Mouse (Mus musculus) liver, postnatal 0 days (tissue): ENCODE results near the gene Gm4952. TPM values are rescaled to one million over a fixed set of nuclear protein-coding genes. Genes with fewer than 3 reads are reported as not detected.
A peak's percentile ranks its signal among the peaks of the same experiment; 100 is the strongest.

Source experiments
- ATAC-seq: fragments of 200-750 bp; cut with Nextera tagmentation; 2 replicates; pipeline ENCODE4 v1.8.0; 2017; ENCODE audit warnings: mild to moderate bottlenecking, moderate library complexity
- DNase-seq: peaks from one replicate; pipeline ENCODE4 v3.0.0-alpha.2; 2016
- H3K27ac ChIP-seq: fragments of 300-500 bp; sonication (generic); 2 replicates; pipeline ENCODE4 v1.5.1; 2014; ENCODE audit warnings: antibody characterized with exemption, moderate library complexity, mild to moderate bottlenecking, low read depth
- H3K27me3 ChIP-seq: fragments of 300-500 bp; sonication (generic); 2 replicates; pipeline ENCODE4 v1.6.1; 2014; ENCODE audit warnings: low read length, control low read depth, mixed read lengths; ENCODE audit not compliant: insufficient read depth
- H3K36me3 ChIP-seq: fragments of 300-500 bp; sonication (generic); replicated peaks from 2 replicates; pipeline ENCODE4 v1.6.1; 2014; ENCODE audit warnings: mild to moderate bottlenecking, control low read depth, low read length, moderate library complexity, mixed read lengths; ENCODE audit not compliant: insufficient read depth
- H3K4me1 ChIP-seq: fragments of 300-500 bp; sonication (generic); 2 replicates; pipeline ENCODE4 v1.6.1; 2014; ENCODE audit warnings: antibody characterized with exemption, mild to moderate bottlenecking, control low read depth; ENCODE audit not compliant: insufficient read depth
- H3K4me2 ChIP-seq: fragments of 300-500 bp; sonication (generic); 2 replicates; pipeline ENCODE4 v1.6.1; 2014; ENCODE audit warnings: low read depth, mild to moderate bottlenecking, low read length, moderate library complexity, mixed read lengths
- H3K4me3 ChIP-seq: fragments of 300-500 bp; sonication (generic); 2 replicates; pipeline ENCODE4 v1.5.1; 2014; ENCODE audit warnings: low read depth, low read length
- H3K9ac ChIP-seq: fragments of 300-500 bp; sonication (generic); replicated peaks from 2 replicates; pipeline ENCODE4 v1.6.1; 2014; ENCODE audit warnings: mild to moderate bottlenecking, moderate library complexity
- H3K9me3 ChIP-seq: fragments of 300-500 bp; sonication (generic); 2 replicates; pipeline ENCODE4 v1.6.1; 2016; ENCODE audit warnings: mild to moderate bottlenecking, control low read depth, low read length, mixed read lengths
- CTCF ChIP-seq: sonication (generic); IDR thresholded peaks from 2 replicates; pipeline ENCODE4 v1.5.1; 2016; ENCODE audit warnings: antibody characterized with exemption, low read depth
- EP300 ChIP-seq: IDR thresholded peaks from 2 replicates; pipeline ENCODE4 v1.6.1; 2016; ENCODE audit warnings: antibody characterized with exemption, low read depth, mild to moderate bottlenecking
- WGBS: fragments of 180-500 bp; shearing (Covaris S2); extraction: QIAGEN DNeasy Blood & Tissue Kit; methylation state at CpG from one replicate; pipeline ENCODE4 v1.1.7; 2014; ENCODE audit not compliant: insufficient replicate concordance; 5-methylcytosine and 5-hydroxymethylcytosine counted together
- polyA plus RNA-seq: library from polyadenylated mRNA; unstranded; fragments of >200 nt; fragmentation: Nextera tagmentation; extraction: Ambion mirVana; gene quantifications from 2 replicates; pipeline ENCODE4 v1.2.1, GENCODE M21; 2015

Gene Gm4952
- polyA plus RNA-seq, 1 experiment from 2014 or later: 262 TPM

GRCm38 (mm10) chr19:12596290-12597072 lies 3.3 kb upstream of the Gm4952 start:
- no peaks in the 10 kb centered on the region for H3K9me3 ChIP-seq
- peak overlapping the region; percentile 94 for H3K4me2 ChIP-seq
- no peak for ATAC-seq
- H3K36me3 ChIP-seq: no peaks in the 10 kb centered on the region
- no peak for TF ChIP-seq CTCF
- TF ChIP-seq EP300: no peak
- 19% methylated on average over 23 of the region's 23 CpGs for WGBS
- no peaks in the 10 kb centered on the region for H3K27me3 ChIP-seq
- peak overlapping the region; percentile 77 for H3K27ac ChIP-seq
- H3K4me1 ChIP-seq: peaks cover 6% of the 10 kb centered on the region; the same call in 1 of the 2 replicates
- peak overlapping the region; percentile 53 for H3K4me3 ChIP-seq
- DNase-seq: no peak
- peak overlapping the region; percentile 70 for H3K9ac ChIP-seq

- ATAC-seq (no peak), DNase-seq (no peak)
- TF ChIP-seq CTCF: no peak
- TF ChIP-seq EP300: no peak
- H3K27ac ChIP-seq: 0 out of 2 replicates have a peak overlapping the region, but pooled peaks have one; percentile 77
- H3K4me3 ChIP-seq: peak overlapping the region; percentile 53
- 52% methylated on average over 3 of the region's 3 CpGs for WGBS
- no peaks in the 10 kb centered on the region for H3K27me3 ChIP-seq
- peak overlapping the region; percentile 94 for H3K4me2 ChIP-seq
- no peaks in the 10 kb centered on the region for H3K9me3 ChIP-seq
- peaks cover 6% of the 10 kb centered on the region; the same call in 1 of the 2 replicates for H3K4me1 ChIP-seq
- no peaks in the 10 kb centered on the region for H3K36me3 ChIP-seq
- H3K9ac ChIP-seq: peak overlapping the region; percentile 70; the same call in 1 of the 2 replicates
Measured at GRCm38 (mm10) chr19:12597073-12597405, 2.7 kb upstream of the Gm4952 start.

DNA sequence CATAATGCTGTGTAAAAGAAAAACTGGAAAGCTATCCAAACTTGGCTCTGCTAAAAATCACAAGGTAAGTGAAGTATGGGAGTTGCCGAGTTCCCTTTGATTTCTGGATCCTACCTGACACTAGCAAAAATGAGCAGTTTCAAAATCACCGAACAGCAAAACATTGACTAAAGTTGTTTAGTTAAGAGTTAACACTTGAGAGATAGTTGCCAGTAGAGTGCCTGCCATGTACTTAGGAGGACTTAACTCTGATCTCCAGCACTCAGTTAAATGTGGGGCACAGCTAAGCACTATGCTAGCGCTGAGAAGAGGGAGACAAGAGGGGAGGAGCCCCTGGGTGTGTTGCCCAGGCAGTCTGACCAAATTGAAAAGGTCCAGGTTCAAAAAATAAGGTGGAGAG lies 1.1 kb upstream of the Gm4952 start:
- DNase-seq (no peak), ATAC-seq (no peak)
- peak overlapping the region; percentile 38 for H3K4me2 ChIP-seq
- no peaks in the 10 kb centered on the region for H3K27me3 ChIP-seq
- TF ChIP-seq CTCF (no peak), EP300 (no peak)
- no peak overlapping the region for H3K4me3 ChIP-seq
- H3K27ac ChIP-seq: peak overlapping the region; percentile 62; the same call in 1 of the 2 replicates
- peaks cover 6% of the 10 kb centered on the region; the same call in 1 of the 2 replicates for H3K4me1 ChIP-seq
- no peak overlapping the region; the same call in 1 of the 2 replicates for H3K9ac ChIP-seq
- 44% methylated on average over 3 of the region's 3 CpGs for WGBS
- H3K9me3 ChIP-seq: no peaks in the 10 kb centered on the region
- no peaks in the 10 kb centered on the region for H3K36me3 ChIP-seq

DNA sequence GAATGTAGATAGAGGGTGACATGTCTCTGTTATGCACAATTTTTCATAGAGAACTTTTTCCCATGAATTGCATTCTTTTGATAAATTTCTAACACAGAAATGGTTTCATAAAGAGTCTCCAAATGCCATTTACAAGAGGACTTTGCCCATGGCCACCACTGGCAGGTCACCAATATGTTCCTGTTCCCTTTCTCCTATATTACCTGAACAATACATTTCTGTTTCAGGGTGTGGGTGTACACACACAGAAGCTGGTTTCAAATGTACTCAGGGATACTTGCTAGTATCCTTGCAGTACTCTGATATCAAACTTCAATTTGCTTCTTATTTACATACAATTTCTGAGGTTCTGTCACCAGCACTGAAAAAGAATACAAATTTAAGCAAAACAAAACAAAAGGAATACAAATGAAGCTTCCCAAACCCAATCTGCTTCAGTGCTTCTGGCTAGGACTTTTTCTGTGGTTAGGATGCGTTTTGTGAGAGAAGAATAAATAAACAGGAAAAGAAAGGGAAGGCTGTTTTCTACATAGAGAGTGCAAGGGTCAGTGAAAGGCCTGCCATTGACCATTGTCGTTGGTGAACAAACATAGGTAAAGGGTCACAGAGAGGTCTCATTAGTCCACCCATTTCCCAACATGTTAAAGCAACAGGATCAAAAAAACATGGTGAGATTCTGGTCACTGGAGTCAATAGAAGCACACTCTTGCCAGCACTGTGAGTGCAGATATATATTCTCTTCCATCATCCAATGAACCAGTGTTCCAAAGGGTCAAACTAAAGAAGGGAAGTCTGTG lies 1.1 kb downstream of the Gm4952 start:
- Histone ChIP-seq H3K27ac (peak overlapping the region; percentile 86), H3K4me1 (peaks cover 6% of the 10 kb centered on the region; the same call in 1 of the 2 replicates), H3K36me3 (no peaks in the 10 kb centered on the region), H3K4me3 (peak overlapping the region; percentile 6; the same call in 1 of the 2 replicates), H3K9me3 (no peaks in the 10 kb centered on the region), H3K27me3 (no peaks in the 10 kb centered on the region), H3K9ac (peak overlapping the region; percentile 41), H3K4me2 (peak overlapping the region; percentile 57)
- DNase-seq (no peak), ATAC-seq (peak; percentile 89)
- TF ChIP-seq CTCF: no peak
- peak; percentile 55; the same call in 1 of the 2 replicates for TF ChIP-seq EP300
- WGBS: 16% methylated on average over 2 of the region's 2 CpGs

GRCm38 (mm10) chr19:12608336-12608735 lies 8.6 kb downstream of the Gm4952 start:
- no peaks in the 10 kb centered on the region for H3K9me3 ChIP-seq
- peak; percentile 83 for ATAC-seq
- no peak overlapping the region for H3K9ac ChIP-seq
- H3K27me3 ChIP-seq: no peaks in the 10 kb centered on the region
- no peak for DNase-seq
- H3K4me1 ChIP-seq: no peaks in the 10 kb centered on the region
- no peak overlapping the region for H3K4me3 ChIP-seq
- H3K4me2 ChIP-seq: no peak overlapping the region
- no peaks in the 10 kb centered on the region for H3K36me3 ChIP-seq
- peak overlapping the region; percentile 67 for H3K27ac ChIP-seq
- TF ChIP-seq CTCF: no peak
- peak; percentile 76 for TF ChIP-seq EP300

DNA sequence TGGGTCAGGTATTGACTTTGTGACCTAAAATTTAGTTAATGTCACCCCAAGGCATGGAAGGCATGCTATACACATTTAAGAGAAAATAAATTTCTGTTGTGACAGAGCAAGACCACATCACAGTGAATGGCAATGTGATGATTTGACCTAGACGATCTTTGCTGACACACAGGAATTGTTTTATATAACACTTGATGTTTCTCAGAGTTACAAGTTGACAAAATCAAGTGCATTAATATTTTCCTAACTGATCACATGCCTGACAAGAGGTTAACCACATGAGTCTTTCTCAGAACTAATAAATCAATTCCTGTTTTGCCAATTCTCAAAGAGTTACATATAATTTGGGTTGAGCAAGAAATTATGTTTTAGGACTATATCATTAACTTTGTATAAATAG lies 13.9 kb downstream of the Gm4952 start:
- Histone ChIP-seq H3K9ac (no peak overlapping the region), H3K4me1 (no peaks in the 10 kb centered on the region), H3K27ac (no peak overlapping the region), H3K36me3 (no peaks in the 10 kb centered on the region; the same call in 1 of the 2 replicates), H3K4me2 (no peak overlapping the region), H3K4me3 (no peak overlapping the region), H3K9me3 (no peaks in the 10 kb centered on the region), H3K27me3 (no peaks in the 10 kb centered on the region)
- no peak for TF ChIP-seq EP300
- no peak for DNase-seq
- no peak for ATAC-seq
- 66% methylated on average over 1 of the region's 1 CpGs for WGBS
